Mouse (Mus musculus) left cerebral cortex, postnatal 14 days (tissue): Measurements from ENCODE around the gene Rita1. TPM values are rescaled to one million over a fixed set of nuclear protein-coding genes. Genes with fewer than 3 reads are reported as not detected.

Source experiments
- DNase-seq, 2 experiments: peaks; one replicate each; pipeline ENCODE4 v3.0.0; 2021 to 2022; ENCODE audit warnings: low spot score in 2 of 2, mixed read lengths in 1 of 2
- intact Hi-C: fragments of 180-260 bp; cut with DNase I; formaldehyde crosslinking; loops from one replicate; pipeline ENCODE4 v1.15.1; 2025
- long read RNA-seq, 2 experiments: library from polyadenylated mRNA; stranded (forward); transcript quantifications; one replicate each; pipeline ENCODE4 v2.0.0; 2021
- total RNA-seq, 2 experiments: library from RNA; stranded (reverse); gene quantifications; 2 replicates each; pipeline ENCODE4 v1.2.3; 2021

The Rita1 gene
- 10 to 100 TPM; 31.5 to 32.4 TPM for total RNA-seq
- long read RNA-seq, experiment 1, transcript Rita1-201 (3 exons, 1,573 nt) = major isoform, 17 of 26 reads
- long read RNA-seq, experiment 1, partial matches to known transcripts = 1 of 26 reads
- long read RNA-seq, experiment 1, other reads (novel, unspliced or antisense) = 5 of 26 reads
- long read RNA-seq, experiment 2, transcript Rita1-201 (3 exons, 1,573 nt) = major isoform, 22 of 33 reads
- long read RNA-seq, experiment 2, partial matches to known transcripts = 3 of 33 reads
- long read RNA-seq, experiment 2, other reads (novel, unspliced or antisense) = 4 of 33 reads

GRCm38 (mm10) chr5:120612442-120612821 is at the start of gene Rita1, which contains the start of gene Ddx54:
Rita1 (minus strand) TSS chr5:120612589.
Ddx54 (plus strand) TSS chr5:120612739.
- DNase-seq = peak; percentile 98 to 99

GRCm38 (mm10) chr5:120660816-120661215 is 48.4 kb upstream of the Rita1 start:
- peak; percentile 60 to 84 for DNase-seq
- intact Hi-C loops = no loop called here

More at GRCm38 (mm10) chr5:120612442-120612821, at the start of gene Rita1, which contains the start of gene Ddx54:
- intact Hi-C loops = no loop called here

GRCm38 (mm10) chr5:120656281-120656751 is 43.9 kb upstream of the Rita1 start:
- intact Hi-C loops = no loop called here
- DNase-seq = peak; percentile 67 to 84

GRCm38 (mm10) chr5:120653873-120654272 is 41.5 kb upstream of the Rita1 start:
- DNase-seq = no peak
- intact Hi-C loops = no loop called here

GRCm38 (mm10) chr5:120652915-120653701 is 40.7 kb upstream of the Rita1 start:
- intact Hi-C loops = no loop called here

GRCm38 (mm10) chr5:120651230-120651629 is 38.8 kb upstream of the Rita1 start:
- intact Hi-C loops = no loop called here
- no peak for DNase-seq

More at GRCm38 (mm10) chr5:120652915-120653701, 40.7 kb upstream of the Rita1 start:
- peak; percentile 46 to 63 for DNase-seq

- DNase-seq = no peak
- intact Hi-C loops = loop anchor here (1.0 kb wide), 1 partner anchor 29 kb away; no protein-coding TSS in a partner anchor
Observed at GRCm38 (mm10) chr5:120649938-120650337, 37.5 kb upstream of the Rita1 start.

GRCm38 (mm10) chr5:120649374-120649933 is 37.1 kb upstream of the Rita1 start:
- intact Hi-C loops = loop anchor here (1.0 kb wide), 1 partner anchor 28 kb away; no protein-coding TSS in a partner anchor
- DNase-seq = peak; percentile 36 to 50

GRCm38 (mm10) chr5:120648569-120649373 is 36.4 kb upstream of the Rita1 start, which contains the start of gene Rasal1:
Rasal1 (plus strand) TSS chr5:120648812.
- peak; percentile 84 to 92 for DNase-seq
- intact Hi-C loops = loop anchor here (1.0 kb wide), 1 partner anchor 27 kb away; no protein-coding TSS in a partner anchor

- intact Hi-C loops = no loop called here
- DNase-seq = peak; percentile 46 to 71
Observed at GRCm38 (mm10) chr5:120647814-120648491, 35.6 kb upstream of the Rita1 start.

GRCm38 (mm10) chr5:120647361-120647760 is 35.0 kb upstream of the Rita1 start:
- DNase-seq = no peak
- intact Hi-C loops = no loop called here

- intact Hi-C loops = no loop called here
- no peak for DNase-seq
Observed at GRCm38 (mm10) chr5:120645851-120646250, 33.5 kb upstream of the Rita1 start.

- intact Hi-C loops = no loop called here
- no peak for DNase-seq
Observed at GRCm38 (mm10) chr5:120644227-120644626, 31.8 kb upstream of the Rita1 start.

GRCm38 (mm10) chr5:120643365-120644085 is 31.1 kb upstream of the Rita1 start:
- intact Hi-C loops = no loop called here
- no peak for DNase-seq

GRCm38 (mm10) chr5:120640094-120640493 is 27.7 kb upstream of the Rita1 start:
- intact Hi-C loops = no loop called here
- no peak for DNase-seq

- intact Hi-C loops = no loop called here
- no peak for DNase-seq
Observed at GRCm38 (mm10) chr5:120635633-120636032, 23.2 kb upstream of the Rita1 start.

GRCm38 (mm10) chr5:120634860-120635259 is 22.5 kb upstream of the Rita1 start:
- no peak for DNase-seq
- intact Hi-C loops = no loop called here

- DNase-seq = no peak
- intact Hi-C loops = no loop called here
Observed at GRCm38 (mm10) chr5:120634131-120634530, 21.7 kb upstream of the Rita1 start, which contains the start of gene Cfap73. Cfap73 (minus strand) TSS chr5:120634235.
